Mouse (Mus musculus) layer of hippocampus, adult 8-10 months (tissue): Measurements from ENCODE around the gene Dnajb3. TPM values are rescaled to one million over a fixed set of nuclear protein-coding genes. Genes with fewer than 3 reads are reported as not detected.

Source experiments
- DNase-seq, 2 experiments: peaks; one replicate each; pipeline ENCODE4 v3.0.0; 2022; ENCODE audit warnings: low spot score in 2 of 2
- total RNA-seq, 4 experiments: library from RNA; stranded (reverse); gene quantifications; 2 replicates each; pipeline ENCODE4 v1.2.4; 2022

The Dnajb3 gene
- 1 to 10 TPM; 1.7 to 3.7 (median 2.6) TPM for total RNA-seq

DNA sequence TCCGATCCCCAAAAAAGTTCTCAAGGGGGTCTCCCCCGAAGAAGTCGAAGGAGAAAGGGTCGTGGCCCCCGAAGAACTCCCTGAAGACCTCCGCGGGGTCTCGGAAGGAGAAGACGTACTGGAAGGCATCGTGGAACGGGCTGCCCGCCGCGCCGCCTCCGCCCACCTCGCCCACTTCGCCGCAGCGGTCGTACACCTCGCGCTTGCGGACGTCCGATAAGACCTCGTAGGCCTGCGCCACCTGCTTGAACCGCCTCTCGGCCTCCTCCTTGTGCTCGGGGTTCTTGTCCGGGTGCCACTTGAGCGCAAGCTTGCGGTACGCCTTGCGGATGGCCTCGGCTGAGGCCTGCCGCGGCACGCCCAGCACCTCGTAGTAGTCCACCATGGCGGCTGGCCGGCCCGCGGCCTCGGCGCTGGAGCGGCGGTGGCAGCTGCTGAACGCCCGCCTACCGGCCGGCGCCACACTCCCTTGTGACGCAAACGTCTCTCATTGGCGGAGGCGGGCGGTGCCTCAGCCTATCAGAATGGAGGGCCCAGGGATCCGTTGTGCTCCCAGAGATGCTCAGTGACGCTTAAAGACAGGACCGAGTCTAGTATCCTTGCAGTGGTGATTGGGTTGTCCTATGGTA is at the start of gene Dnajb3:
Gene Dnajb3, minus strand, starts transcription at position 489 of the 629 bp plus-strand sequence.
- peak; percentile 78 to 82 for DNase-seq

DNA sequence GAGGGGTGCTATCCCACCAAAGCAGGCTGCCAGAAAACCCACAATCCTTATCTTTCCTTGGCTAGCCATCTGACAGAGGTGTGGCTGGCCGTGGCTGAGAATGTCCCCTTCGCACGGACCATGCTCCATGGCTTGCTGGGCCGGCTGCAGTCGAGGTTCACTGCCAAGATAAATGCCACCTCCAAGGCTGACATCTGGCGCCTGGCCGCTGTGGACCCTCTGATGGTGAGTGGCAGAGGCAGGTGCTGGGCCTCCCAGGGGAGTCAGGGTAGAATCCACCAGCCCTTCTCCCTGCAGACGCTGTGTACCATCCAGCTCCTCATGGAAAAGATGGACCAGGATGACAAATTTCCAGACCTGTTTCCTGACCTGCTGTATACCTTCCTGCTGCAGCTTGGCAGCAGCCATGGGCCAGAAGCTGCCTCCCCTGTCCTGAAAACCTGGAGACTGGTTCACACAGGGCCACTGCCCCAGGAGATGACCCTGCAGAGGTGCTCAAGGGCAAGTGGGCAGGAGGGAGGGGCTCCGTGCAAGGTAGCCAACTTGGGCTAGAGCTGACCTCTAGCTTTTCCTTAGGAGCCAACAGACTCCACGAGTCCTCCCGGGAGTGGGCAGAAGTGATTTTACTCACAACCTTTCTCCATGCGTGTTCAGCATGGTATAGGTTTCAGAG is 49.3 kb upstream of the Dnajb3 start:
- DNase-seq: peak in 1 of 2 experiments; percentile 26

DNA sequence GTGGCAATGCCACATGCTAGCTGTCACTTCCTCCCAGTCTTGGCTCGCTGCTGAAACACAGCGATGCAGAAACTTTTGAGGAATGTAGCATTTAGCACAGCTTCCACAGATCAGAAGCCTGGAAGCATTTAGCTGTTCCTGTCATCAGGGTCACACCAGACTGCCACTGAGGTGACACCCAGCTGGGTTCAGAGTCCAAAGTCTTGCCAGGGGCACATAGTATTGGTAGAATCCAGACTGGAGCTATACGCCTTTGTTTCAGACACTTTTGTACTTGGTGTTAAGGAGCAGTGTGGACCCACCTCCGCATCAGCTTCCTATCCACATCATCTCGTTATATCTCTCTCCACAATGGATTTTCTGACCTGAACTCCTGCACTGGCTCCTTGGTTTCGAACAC is 48.0 kb upstream of the Dnajb3 start:
- DNase-seq: no peak

DNA sequence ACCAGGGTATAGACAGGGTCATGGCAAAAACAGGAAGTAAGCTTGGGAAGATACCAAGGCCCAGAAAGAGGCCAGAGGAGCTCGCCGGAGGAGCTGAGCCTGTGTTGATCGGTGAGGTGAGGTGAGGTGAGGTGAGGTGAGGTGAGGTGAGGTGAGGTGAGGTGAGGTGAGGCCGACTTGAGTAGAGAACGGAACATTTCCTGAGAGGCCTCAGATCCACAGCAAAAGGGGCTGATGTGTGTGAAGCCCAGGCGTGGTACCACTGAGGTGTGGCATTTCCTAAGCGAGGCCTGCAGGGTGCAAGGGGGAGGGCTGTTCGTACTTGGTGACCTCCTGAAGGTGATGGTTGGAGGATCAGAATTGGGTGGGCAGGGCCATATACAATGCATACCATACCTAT is 47.5 kb upstream of the Dnajb3 start:
- DNase-seq: no peak

DNA sequence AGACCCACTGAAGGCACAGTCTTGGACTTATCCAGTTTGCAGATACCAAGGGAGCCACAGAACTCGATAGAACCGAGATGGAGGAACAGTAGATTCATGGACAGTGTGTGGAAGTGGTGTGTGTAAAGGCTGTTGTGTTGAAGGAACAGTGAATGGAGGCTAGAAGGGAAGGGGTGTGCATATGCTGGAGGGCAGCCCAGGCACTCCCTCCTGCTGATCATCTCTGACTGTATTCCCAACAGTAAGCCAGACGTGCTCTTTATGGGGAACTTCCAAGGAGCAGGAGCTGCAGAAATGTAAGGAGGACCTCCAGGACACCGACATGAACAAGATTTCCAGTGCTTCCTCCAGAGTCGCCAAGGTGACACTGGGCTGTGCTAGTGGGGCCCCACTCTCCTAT is 44.4 kb upstream of the Dnajb3 start:
- DNase-seq: no peak

DNA sequence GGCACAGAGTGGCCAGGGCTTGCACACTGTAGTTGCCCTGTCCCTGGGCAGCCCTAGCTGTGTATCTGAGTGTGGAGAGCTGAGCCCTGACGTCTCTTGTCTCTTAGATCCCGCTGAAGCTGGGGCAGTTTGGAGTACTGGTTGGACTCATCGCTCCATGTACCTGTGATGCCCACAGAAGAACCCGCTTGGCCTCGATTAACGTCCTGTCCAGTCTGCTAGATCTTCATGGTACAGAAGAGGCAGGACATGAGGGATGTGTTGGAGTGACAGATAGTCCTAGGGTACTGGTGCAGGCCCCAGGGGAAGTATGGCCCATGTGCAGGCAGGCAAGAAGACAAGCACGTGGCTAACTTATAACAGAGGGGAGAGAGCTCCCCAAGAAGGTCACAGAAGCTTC is 44.0 kb upstream of the Dnajb3 start:
- DNase-seq: no peak

DNA sequence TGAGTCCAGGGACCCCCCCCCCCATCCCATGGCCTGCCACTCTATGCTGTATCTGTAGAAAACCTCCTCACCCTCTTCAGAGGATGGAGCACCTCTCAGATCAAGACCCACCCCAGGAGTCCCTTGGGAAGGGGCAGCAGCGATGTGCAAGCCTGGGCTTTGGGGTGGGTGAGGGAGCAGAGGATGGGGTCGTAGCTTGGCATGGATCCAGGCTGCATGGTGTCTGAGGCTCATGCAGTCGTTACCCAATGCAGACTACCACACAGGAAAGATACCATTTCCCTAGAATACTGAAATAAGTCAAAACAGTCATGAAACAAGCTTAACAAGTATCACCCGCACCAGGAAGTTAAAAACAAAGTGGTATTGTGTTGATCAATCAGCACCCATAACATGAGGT is 43.1 kb upstream of the Dnajb3 start:
- DNase-seq: no peak

DNA sequence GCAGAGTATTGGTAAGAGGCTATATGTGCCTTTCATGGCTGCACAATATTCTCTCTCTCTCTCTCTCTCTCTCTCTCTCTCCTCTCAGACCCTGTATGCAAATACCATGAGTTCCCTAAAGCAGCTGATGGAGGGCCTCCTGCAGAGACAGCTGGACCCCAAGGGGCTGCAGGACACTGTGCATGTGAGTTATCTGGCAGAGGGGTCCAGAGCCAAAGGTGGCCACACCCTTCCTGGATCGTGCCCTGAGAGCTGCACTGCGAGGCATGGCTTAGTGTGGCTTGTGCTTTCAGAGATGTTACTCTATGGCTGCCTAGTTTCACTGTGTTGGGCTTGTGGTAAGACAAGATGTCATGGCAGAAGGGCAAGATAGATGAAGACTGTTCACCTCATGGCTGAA is 42.1 kb upstream of the Dnajb3 start:
- DNase-seq: no peak

DNA sequence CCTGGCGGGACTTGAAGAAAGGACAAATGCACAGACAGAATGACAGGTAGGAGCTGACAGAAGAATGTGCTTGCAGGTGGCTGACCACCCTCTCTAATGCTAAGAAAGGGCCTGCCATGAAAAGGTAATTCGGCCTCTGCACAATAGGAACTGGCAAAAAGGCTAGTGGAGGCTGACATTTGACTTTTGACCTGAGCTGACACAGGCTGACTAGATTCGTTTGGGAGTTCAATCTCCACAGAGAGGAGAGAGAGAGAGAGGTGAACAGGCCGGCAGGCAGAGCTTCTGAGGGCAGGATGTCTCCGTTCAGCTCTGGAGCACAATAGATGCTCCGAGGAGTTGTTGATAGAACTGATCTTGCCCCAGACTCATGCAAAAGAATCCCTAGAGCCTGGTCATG is 40.8 kb upstream of the Dnajb3 start:
- DNase-seq: no peak

DNA sequence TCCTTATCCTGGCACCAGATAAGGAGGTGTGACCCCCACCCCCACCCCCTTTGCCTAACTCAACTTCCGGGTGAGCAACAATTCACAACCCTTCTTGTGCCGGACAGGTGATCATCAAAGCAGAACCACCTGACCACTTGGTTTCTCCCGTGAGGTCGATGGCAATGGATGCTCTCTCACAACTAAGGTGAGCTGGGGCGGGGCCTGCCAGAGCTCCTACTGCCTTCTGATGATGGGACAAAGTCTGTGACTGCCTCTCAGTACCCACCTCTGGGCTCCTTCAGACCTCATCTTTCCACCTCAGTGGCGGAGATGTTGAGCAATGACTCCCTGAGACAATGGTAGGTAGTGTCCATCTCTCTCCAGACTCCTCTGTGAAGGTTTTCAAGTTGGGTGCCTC is 40.3 kb upstream of the Dnajb3 start:
- DNase-seq: no peak

DNA sequence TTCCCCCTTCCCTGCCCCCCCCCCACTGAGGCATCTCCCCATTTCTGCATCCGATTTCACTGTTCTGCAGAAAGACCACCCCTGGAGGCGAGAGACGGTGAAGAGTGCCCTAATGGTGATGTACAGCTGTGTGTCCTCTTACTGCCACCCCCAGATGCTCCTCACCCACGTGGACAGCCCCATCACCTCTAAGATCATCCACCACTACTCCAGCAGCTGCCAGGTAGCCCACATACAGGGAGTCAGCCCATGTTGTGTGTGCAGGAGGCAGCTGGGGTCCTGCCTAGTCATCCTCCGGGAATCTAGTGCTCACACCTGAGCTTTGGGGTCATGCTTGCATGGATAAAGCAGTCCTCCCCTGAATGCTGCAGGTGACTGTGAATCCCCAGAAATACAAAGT is 38.3 kb upstream of the Dnajb3 start:
- DNase-seq: no peak

DNA sequence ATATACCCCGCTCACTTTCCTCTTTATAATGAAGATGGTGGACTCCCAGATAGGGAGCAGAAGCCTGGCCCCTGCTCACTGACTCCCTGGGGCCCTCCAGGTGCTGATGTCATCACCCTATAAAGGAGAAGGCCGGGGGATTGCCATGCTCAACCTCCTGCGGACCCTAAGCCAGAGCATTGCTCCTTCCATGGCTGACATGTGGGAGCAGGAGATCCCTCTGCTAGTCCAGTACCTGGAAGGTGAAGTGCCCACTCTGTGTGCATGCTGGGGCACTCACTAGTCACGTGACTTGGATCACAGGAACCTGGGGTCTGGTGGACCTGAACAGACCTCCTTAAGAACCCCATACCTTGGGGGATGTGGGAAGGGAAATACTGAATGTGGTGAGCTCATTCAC is 35.0 kb upstream of the Dnajb3 start:
- no peak for DNase-seq

DNA sequence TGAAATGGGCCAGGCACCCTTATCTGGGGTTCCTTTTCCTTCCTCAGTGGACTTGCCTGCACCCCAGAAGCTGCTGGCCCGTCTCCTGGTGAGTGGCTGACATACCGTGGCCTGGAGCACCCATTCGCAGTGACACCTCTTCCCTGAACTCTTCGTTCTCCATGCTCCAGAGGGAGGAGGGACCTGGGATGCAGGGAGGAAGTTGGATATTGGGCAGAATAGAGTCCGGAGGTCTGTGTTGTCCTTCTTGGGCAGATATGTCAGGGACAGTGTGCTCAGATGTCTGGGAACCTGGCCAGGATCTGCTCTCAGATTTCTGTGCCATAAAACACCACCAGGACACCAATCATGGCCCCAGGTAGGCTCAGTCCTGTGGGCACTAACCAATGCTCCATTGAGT is 34.5 kb upstream of the Dnajb3 start:
- no peak for DNase-seq

DNA sequence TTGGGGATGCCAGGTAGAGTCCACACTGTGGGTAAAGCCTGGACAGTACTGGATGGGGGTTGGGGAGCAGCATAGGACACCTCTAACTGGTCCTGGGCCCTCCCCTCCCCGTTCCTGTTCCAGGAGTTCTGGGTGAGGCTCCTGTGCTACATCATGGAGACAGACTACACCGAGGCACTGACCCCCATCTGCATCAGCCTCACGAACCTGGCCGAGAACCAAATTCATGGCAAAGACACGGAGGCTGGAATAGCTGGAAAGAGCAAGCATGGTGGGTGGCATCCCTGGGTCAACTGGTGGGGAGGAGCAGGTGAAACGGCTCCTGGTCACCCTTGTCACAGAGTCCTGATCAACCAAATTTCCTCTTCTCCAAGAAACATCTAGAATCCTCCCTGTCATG is 33.2 kb upstream of the Dnajb3 start:
- DNase-seq: no peak

DNA sequence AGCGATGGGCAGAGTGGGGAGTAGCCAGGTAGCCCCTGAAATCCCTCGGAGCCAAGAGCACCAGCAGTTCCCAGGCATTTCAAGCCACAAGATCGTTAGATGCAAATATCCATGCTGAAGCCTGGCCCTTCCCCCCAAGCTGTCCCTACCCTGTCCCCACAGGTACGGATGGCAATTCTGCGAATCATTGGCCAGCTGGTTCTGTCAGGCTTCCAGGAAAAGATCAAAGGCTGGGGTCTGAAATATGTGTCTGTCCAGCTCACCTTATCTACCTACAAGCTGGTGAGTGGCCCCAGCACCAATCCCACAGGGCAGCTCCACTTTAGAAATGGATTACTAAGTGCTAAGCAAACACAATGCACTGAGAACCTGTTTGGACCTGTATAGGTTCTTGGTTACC is 31.7 kb upstream of the Dnajb3 start:
- DNase-seq: no peak

DNA sequence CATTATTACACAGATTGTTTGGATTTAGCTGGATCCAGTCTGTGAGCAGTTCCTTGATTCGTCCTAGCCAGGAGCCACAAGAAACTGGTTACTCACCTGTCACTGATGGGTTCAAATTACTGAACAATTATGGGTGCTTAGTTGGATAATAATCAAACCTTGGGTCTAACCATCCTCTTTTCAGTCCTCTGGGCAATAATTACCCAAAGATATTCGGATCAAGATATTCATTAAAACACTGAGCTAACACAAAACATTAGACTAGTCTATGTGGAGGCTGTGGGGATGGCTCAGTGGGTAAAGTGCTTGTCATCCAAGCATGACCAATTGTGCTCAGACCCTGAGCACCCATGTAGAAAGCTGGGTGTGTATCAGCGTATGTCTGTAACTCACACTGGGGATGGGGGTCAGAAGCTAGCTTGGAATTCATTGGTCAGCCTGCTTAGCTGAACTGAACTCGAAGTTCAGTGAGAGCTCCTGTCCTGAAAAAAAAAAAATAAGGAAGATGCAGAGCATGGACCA is 30.4 kb upstream of the Dnajb3 start:
- DNase-seq: no peak

DNA sequence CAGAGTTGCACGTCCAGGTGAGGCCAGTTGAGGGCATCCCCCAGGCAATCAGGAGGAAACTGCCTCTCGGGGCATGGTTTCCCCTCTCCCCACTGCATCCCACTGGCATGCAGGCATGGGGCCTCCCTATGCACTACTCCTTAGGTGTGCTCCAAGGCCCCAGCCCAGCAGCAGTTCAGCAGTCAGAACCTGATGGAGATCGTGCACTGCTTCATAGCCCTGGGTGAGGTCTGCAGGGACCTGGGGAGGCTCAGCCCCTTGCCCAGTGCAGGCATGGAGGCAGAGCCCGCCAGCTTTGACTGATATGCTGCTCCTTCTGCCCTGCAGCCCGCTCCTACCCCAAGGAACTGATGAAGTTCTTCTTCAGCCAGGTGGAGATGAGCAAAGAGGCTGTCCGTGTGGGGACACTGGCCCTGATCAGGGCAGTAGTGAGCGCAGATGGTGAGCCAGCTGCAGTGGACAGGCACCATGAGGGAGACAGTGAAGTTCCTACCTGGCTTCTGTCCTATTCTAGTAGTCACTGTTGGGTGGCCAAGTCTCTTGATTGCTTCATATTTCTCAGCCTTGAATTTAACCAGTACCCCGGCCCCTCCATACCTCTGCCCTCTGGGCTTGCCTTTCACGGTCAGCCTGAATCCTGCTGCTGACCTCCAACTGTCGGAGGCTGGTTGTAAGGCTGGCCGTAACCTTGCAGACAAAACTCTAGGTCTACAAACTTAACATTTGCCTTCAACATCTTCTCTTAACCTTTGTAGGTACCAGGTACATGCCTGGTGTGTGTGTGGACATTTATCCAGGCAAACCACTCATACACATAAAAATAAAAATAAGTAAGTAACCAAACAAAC is 29.7 kb upstream of the Dnajb3 start:
- DNase-seq: no peak

DNA sequence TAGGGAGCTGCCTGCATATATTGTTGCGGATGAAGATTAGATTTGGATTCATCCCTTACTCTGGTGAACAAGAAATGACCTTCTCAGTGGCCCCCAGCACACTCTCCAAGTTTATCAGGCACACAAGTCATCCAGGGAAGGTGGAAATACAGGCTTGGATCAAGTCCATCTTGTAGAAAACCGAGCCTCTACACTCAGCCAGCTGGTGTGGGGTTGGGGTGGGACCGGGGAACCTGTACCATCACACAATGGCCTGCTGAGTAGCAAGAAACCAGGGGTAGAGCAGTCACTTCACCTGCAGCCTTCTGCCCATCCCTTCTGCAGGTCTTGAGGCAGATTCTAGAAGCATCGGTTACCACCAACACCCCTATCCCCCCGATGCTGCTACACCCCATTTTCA is 29.1 kb upstream of the Dnajb3 start:
- DNase-seq: no peak

DNA sequence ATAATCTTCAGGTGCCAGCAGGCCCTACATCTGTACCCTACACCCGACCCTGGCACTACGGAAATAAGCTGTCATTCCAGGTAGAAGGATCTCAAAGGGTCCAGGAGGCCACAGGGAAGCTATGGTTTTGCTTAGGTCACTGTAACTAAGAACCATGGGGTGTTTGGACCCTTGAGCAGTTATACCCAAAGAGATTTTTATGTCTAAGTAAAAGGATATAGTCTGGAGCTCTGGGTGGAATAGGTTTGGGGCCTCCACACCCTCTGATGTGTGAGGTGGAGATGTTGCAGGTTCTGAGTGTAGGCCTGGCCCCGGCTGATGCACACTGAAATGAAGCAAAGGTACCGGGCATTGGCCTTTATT is 28.6 kb upstream of the Dnajb3 start:
- no peak for DNase-seq

DNA sequence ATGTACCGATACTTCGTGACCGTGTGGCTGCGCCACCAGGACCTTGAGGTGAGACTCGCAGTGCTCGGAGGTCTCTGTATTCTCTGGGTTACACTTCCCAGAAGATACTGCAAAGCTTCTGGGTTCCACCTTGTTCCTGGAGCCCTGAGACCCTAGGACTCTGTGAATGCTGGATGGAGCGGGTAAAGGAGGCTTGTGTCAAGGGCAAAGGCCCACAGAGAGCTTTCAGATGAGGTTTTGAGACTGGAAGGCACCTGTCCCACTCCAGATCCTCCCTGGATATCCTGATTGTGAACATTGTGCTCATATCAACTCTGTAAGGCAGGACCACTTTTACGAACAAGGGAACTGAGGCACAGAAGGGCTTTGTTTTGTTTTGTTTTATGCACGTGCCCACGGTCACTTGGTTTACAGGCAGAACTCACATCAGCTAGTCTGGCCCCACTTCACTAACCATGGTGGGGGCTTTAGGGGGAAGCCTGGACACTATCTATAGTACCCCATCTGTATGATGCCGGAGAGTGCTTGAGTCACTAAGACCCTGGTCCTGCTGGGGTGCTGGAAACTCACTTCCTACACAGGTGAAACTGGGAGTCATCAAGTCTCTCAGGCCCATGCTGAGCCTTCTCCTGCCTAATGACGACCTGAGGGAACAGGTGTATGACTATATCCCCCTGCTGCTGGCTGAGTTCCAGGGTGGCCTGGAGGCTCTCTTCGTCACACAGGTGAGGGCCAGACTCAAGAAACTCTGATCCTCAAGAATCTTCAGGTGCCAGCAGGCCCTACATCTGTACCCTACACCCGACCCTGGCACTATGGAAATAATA is 28.1 kb upstream of the Dnajb3 start:
- no peak for DNase-seq

DNA sequence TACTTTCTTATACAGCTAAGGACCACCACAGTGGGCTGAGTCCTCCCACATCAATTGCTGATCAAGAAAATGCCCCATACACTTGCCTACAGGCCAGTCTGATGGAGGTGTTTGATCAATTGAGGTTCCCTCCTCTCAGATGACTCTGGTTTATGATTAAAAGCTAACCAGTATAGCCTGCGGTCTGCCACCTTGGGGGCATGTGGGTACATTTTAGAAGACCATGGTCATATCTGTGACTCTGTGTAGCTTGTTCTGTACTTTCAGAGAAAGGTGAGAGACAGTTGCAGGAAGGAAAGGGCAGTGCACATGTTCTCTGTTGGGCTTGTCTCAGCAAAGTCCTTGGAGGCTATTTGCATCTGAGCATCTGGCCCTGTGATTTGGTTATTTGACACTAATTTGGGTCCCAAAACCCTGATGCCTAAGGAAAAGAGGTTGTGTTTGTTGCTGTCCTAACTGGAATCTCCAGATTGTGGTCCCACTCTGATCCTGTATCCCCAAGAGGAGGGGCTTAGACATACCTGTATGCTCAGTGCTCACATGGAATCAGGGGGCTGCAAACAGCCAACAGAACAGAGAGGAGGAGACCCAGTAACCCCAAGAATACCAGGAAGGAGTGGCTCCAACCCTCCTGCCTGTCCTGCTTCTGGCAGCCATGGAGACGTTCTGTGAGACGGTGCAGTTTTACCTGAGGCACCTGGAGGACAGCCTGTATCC is 27.2 kb upstream of the Dnajb3 start:
- DNase-seq: no peak
